Mouse (Mus musculus): Measurements from ENCODE around the gene Slc8a2. TPM values are rescaled to one million over a fixed set of nuclear protein-coding genes. Genes with fewer than 3 reads are reported as not detected.
A peak's percentile ranks its signal among the peaks of the same experiment; 100 is the strongest.

Slc8a2 gene
- total RNA-seq, 1 experiment from 2014 or later: 3.6 TPM

GRCm38 (mm10) chr7:16172141-16172581 is 42.5 kb downstream of the Slc8a2 start:
- DNase-seq: no peak

- no peak for DNase-seq
Measured at GRCm38 (mm10) chr7:16172586-16173140, 43.0 kb downstream of the Slc8a2 start.

- DNase-seq: no peak
Measured at GRCm38 (mm10) chr7:16173146-16173545, 43.5 kb downstream of the Slc8a2 start.

GRCm38 (mm10) chr7:16174597-16175541 is 45.2 kb downstream of the Slc8a2 start, which contains the start of gene Meis3:
Gene Meis3 (plus strand): TSS chr7:16175090.
- DNase-seq: peak; percentile 72

- DNase-seq: no peak
Measured at GRCm38 (mm10) chr7:16175542-16175931, 45.9 kb downstream of the Slc8a2 start.

- no peak for DNase-seq
Measured at GRCm38 (mm10) chr7:16178114-16178513, 48.5 kb downstream of the Slc8a2 start.

GRCm38 (mm10) chr7:16183663-16184062 is 54.0 kb downstream of the Slc8a2 start:
- peak; percentile 76 for DNase-seq

GRCm38 (mm10) chr7:16187494-16187893 is 57.9 kb downstream of the Slc8a2 start:
- no peak for DNase-seq

GRCm38 (mm10) chr7:16192315-16192714 is 62.7 kb downstream of the Slc8a2 start:
- DNase-seq: peak; percentile 84

GRCm38 (mm10) chr7:16193702-16194101 is 64.1 kb downstream of the Slc8a2 start:
- DNase-seq: no peak

- no peak for DNase-seq
Measured at GRCm38 (mm10) chr7:16196616-16197015, 67.0 kb downstream of the Slc8a2 start.

GRCm38 (mm10) chr7:16197166-16197565 is 67.5 kb downstream of the Slc8a2 start:
- DNase-seq: no peak

GRCm38 (mm10) chr7:16198540-16198939 is 68.9 kb downstream of the Slc8a2 start:
- DNase-seq: no peak

- no peak for DNase-seq
Measured at GRCm38 (mm10) chr7:16201136-16201535, 71.5 kb downstream of the Slc8a2 start.

GRCm38 (mm10) chr7:16202756-16203504 is 73.3 kb downstream of the Slc8a2 start:
- DNase-seq: peak; percentile 63

- DNase-seq: no peak
Measured at GRCm38 (mm10) chr7:16203505-16203903, 73.9 kb downstream of the Slc8a2 start.

GRCm38 (mm10) chr7:16204791-16205190 is 75.2 kb downstream of the Slc8a2 start:
- DNase-seq: no peak

GRCm38 (mm10) chr7:16207076-16207475 is 77.5 kb downstream of the Slc8a2 start:
- DNase-seq: no peak

GRCm38 (mm10) chr7:16207496-16207895 is 77.9 kb downstream of the Slc8a2 start:
- peak; percentile 57 for DNase-seq

- no peak for DNase-seq
Measured at GRCm38 (mm10) chr7:16208781-16209665, 79.4 kb downstream of the Slc8a2 start.

All from adrenal gland, postnatal 14 days (tissue).